Mouse (Mus musculus): ENCODE measurements around the gene Mrps35. TPM values are rescaled to one million over a fixed set of nuclear protein-coding genes. Genes with fewer than 3 reads are reported as not detected.

The Mrps35 gene
- polyA plus RNA-seq, 1 experiment from 2014 or later: 62.5 TPM

DNA sequence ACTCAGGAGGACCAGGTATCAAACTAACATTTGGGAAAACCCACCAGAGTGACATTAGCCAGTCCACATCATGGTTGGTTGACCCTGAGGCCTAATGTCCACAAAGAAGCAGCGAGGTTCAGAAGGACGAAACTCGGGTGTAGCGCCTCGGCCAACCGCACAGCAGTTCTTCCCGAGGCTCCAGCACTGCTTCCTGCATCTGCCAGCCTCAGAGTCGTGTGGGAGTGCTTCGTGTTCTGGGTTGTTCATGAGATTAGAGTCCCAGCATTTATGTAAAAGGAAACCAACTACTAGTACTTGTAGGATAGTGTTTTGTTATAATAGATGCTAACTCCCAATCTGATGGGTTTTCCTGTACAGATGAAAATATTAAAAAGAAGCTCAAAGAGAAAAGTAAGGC lies 43.3 kb upstream of the Mrps35 start:
- Histone ChIP-seq H3K27ac (ENCODE audit: low read depth) (no peak overlapping the region), H3K4me2 (ENCODE audit: low read depth, low read length) (no peak overlapping the region), H3K9ac (replicated peaks) (no peak overlapping the region), H3K36me3 (replicated peaks; ENCODE audit: insufficient read depth, low read length) (peaks cover 27% of the 10 kb centered on the region), H3K9me3 (ENCODE audit: low read length) (no peaks in the 10 kb centered on the region), H3K27me3 (ENCODE audit: insufficient read depth, low read length) (no peaks in the 10 kb centered on the region), H3K4me1 (ENCODE audit: insufficient read depth) (no peaks in the 10 kb centered on the region), H3K4me3 (ENCODE audit: low read depth, low read length) (no peak overlapping the region)
- DNase-seq (no peak), ATAC-seq (no peak)
- 74% methylated on average over 9 of the region's 9 CpGs for WGBS (ENCODE audit: insufficient replicate concordance)
- TF ChIP-seq EP300 (IDR thresholded peaks at IDR 0.05; ENCODE audit: low read depth): no peak
- TF ChIP-seq CTCF (IDR thresholded peaks at IDR 0.05; ENCODE audit: low read depth): no peak

DNA sequence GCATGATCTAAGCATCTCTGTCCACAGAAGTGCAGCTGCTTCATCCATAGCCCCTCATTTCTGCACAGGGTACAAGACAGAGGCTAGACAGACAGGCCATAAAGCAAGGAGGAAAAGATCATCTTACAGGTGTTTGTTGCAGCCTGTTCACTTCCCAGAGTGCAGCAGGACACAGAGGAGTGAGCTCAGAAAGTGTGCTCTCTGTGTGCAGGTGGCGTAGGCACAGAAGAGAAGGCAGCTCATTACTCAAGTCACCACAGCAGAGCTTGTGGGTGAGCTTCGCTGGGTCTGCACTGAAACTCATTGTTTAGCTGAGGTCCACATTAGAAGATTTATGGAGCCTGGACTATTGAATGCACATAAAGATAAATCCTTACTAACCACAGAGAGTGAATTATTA lies 42.8 kb upstream of the Mrps35 start:
- Histone ChIP-seq H3K4me1 (ENCODE audit: insufficient read depth) (no peaks in the 10 kb centered on the region), H3K9me3 (ENCODE audit: low read length) (no peaks in the 10 kb centered on the region), H3K4me3 (ENCODE audit: low read depth, low read length) (no peak overlapping the region), H3K27ac (ENCODE audit: low read depth) (no peak overlapping the region), H3K27me3 (ENCODE audit: insufficient read depth, low read length) (no peaks in the 10 kb centered on the region), H3K4me2 (ENCODE audit: low read depth, low read length) (no peak overlapping the region), H3K9ac (replicated peaks) (no peak overlapping the region), H3K36me3 (replicated peaks; ENCODE audit: insufficient read depth, low read length) (peaks cover 27% of the 10 kb centered on the region)
- no peak for ATAC-seq
- no peak for DNase-seq
- 69% methylated on average over 2 of the region's 2 CpGs for WGBS (ENCODE audit: insufficient replicate concordance)
- TF ChIP-seq CTCF (IDR thresholded peaks at IDR 0.05; ENCODE audit: low read depth): no peak
- TF ChIP-seq EP300 (IDR thresholded peaks at IDR 0.05; ENCODE audit: low read depth): no peak

DNA sequence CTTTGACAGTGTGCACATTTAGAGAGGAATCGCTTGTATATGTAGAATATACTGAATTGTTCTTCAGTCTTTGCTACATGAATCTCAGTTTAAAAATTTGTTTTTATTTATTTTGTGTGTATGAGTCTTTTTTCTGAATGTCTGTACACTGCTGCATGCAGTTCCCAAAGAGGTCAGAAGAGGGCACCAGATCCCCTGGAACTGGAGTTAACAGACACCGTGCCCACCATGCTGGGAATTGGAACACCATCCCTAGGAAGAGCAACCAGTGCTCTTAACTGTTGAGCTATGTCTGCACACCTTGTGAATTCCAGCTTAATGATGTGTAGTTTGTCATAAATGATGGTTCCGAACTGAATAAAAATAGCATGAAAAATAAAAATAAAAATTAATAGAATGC lies 34.4 kb upstream of the Mrps35 start:
- ATAC-seq: no peak
- H3K36me3 ChIP-seq (replicated peaks; ENCODE audit: insufficient read depth, low read length): peaks cover 16% of the 10 kb centered on the region
- H3K9ac ChIP-seq (replicated peaks): no peak overlapping the region
- no peak overlapping the region for H3K4me3 ChIP-seq (ENCODE audit: low read depth, low read length)
- no peak overlapping the region for H3K27ac ChIP-seq (ENCODE audit: low read depth)
- no peaks in the 10 kb centered on the region for H3K9me3 ChIP-seq (ENCODE audit: low read length)
- DNase-seq: peak; percentile 63
- peak; percentile 80 for TF ChIP-seq CTCF (IDR thresholded peaks at IDR 0.05; ENCODE audit: low read depth)
- TF ChIP-seq EP300 (IDR thresholded peaks at IDR 0.05; ENCODE audit: low read depth): no peak
- H3K4me2 ChIP-seq (ENCODE audit: low read depth, low read length): no peak overlapping the region
- WGBS (ENCODE audit: insufficient replicate concordance): 61% methylated on average over 3 of the region's 3 CpGs
- H3K4me1 ChIP-seq (ENCODE audit: insufficient read depth): no peaks in the 10 kb centered on the region
- H3K27me3 ChIP-seq (ENCODE audit: insufficient read depth, low read length): no peaks in the 10 kb centered on the region

GRCm38 (mm10) chr6:147010358-147010757 lies 32.2 kb upstream of the Mrps35 start:
- DNase-seq (no peak), ATAC-seq (no peak)
- no peak overlapping the region for H3K9ac ChIP-seq (replicated peaks)
- no peaks in the 10 kb centered on the region for H3K9me3 ChIP-seq (ENCODE audit: low read length)
- no peak overlapping the region for H3K4me2 ChIP-seq (ENCODE audit: low read depth, low read length)
- peaks cover 26% of the 10 kb centered on the region for H3K36me3 ChIP-seq (replicated peaks; ENCODE audit: insufficient read depth, low read length)
- no peak overlapping the region for H3K4me3 ChIP-seq (ENCODE audit: low read depth, low read length)
- H3K27ac ChIP-seq (ENCODE audit: low read depth): no peak overlapping the region
- no peaks in the 10 kb centered on the region for H3K4me1 ChIP-seq (ENCODE audit: insufficient read depth)
- H3K27me3 ChIP-seq (ENCODE audit: insufficient read depth, low read length): no peaks in the 10 kb centered on the region
- WGBS (ENCODE audit: insufficient replicate concordance): 81% methylated on average over 6 of the region's 6 CpGs
- no peak for TF ChIP-seq EP300 (IDR thresholded peaks at IDR 0.05; ENCODE audit: low read depth)
- no peak for TF ChIP-seq CTCF (IDR thresholded peaks at IDR 0.05; ENCODE audit: low read depth)

- no peak for DNase-seq
- Histone ChIP-seq H3K4me1 (ENCODE audit: insufficient read depth) (no peaks in the 10 kb centered on the region), H3K36me3 (replicated peaks; ENCODE audit: insufficient read depth, low read length) (peaks cover 24% of the 10 kb centered on the region), H3K27me3 (ENCODE audit: insufficient read depth, low read length) (no peaks in the 10 kb centered on the region), H3K9me3 (ENCODE audit: low read length) (no peaks in the 10 kb centered on the region), H3K9ac (replicated peaks) (no peak overlapping the region), H3K4me2 (ENCODE audit: low read depth, low read length) (no peak overlapping the region), H3K27ac (ENCODE audit: low read depth) (no peak overlapping the region), H3K4me3 (ENCODE audit: low read depth, low read length) (no peak overlapping the region)
- 78% methylated on average over 15 of the region's 15 CpGs for WGBS (ENCODE audit: insufficient replicate concordance)
- no peak for TF ChIP-seq EP300 (IDR thresholded peaks at IDR 0.05; ENCODE audit: low read depth)
- TF ChIP-seq CTCF (IDR thresholded peaks at IDR 0.05; ENCODE audit: low read depth): no peak
- ATAC-seq: no peak
Measured at GRCm38 (mm10) chr6:147010811-147011520, 31.6 kb upstream of the Mrps35 start.

DNA sequence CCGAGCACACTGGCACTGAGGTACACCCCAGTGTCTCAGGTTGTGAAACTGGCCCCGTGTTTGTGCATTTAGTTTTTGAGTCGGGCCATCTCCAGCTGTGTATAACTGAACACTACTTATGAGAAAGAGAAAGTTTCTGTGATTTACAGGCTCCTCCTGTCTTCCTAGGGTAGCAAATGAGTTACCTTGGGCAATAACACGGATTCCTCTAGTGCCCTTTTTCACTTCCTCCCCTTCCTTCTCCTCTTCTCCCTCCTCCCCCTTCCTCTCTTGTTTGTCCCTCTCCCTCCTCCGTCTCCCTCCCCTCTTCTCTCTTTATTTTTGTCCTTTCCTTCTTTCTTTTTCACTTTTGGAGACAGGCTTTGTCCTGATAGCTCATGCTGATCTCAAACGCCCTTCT lies 31.0 kb upstream of the Mrps35 start:
- H3K9me3 ChIP-seq (ENCODE audit: low read length): no peaks in the 10 kb centered on the region
- TF ChIP-seq EP300 (IDR thresholded peaks at IDR 0.05; ENCODE audit: low read depth) (no peak), CTCF (IDR thresholded peaks at IDR 0.05; ENCODE audit: low read depth) (no peak)
- H3K36me3 ChIP-seq (replicated peaks; ENCODE audit: insufficient read depth, low read length): peaks cover 25% of the 10 kb centered on the region
- no peak overlapping the region for H3K27ac ChIP-seq (ENCODE audit: low read depth)
- H3K4me3 ChIP-seq (ENCODE audit: low read depth, low read length): no peak overlapping the region
- H3K27me3 ChIP-seq (ENCODE audit: insufficient read depth, low read length): no peaks in the 10 kb centered on the region
- H3K4me1 ChIP-seq (ENCODE audit: insufficient read depth): no peaks in the 10 kb centered on the region
- 61% methylated on average over 6 of the region's 6 CpGs for WGBS (ENCODE audit: insufficient replicate concordance)
- H3K4me2 ChIP-seq (ENCODE audit: low read depth, low read length): no peak overlapping the region
- H3K9ac ChIP-seq (replicated peaks): no peak overlapping the region
- ATAC-seq: no peak
- DNase-seq: no peak
